Mouse (Mus musculus): ENCODE measurements around the gene Hcn2.

GRCm38 (mm10) chr10:79779193-79779592 lies 62.8 kb downstream of the Hcn2 start:
- no peak for TF ChIP-seq CTCF (IDR thresholded peaks at IDR 0.05; ENCODE audit: borderline replicate concordance, control insufficient read depth, extremely low read depth, insufficient read depth, low read length, poor library complexity)
- no peak for TF ChIP-seq POLR2A (IDR thresholded peaks at IDR 0.05; ENCODE audit: control insufficient read depth, extremely low read depth, insufficient read depth, low read length, poor library complexity)

Data from thymus, adult 2 months (tissue).